In the genomic region with DNA sequence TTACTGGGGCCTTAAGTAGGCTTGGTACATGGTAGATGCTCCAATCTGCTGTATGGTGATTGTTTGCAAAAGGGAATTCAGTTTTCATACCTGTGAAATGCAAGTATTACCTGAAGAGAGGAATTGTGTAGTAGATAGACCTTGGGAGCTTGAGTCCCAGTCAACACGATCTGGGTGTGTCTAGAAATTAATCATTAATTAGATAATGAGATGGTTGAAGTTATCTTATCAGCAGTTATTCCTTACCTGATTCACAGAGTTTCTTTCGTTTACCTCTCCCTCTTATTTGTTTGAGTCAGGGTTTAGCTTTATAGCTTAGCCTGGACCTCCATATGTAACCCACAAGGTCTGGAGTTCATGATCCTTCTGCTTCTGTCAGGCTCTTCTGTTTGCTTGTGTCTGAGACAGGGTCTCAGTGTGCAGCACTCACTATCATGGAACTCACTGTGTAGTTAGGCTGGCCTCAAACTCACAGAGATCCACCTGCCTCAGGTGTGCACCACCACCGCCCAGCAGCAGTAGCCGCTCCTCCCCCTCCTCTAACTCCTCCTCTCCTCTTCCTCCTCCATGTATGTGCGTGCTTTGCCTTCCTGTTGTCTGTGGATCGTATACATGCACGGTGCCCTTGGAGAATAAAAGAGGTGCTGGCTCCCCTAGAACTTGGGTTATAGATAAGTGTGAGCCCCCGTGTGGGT, we compare ENCODE assay signal across 19 mouse cellular contexts. TPM values are rescaled to one million over a fixed set of nuclear protein-coding genes. Genes with fewer than 3 reads are reported as not detected.
DNase-seq lines count a peak whose midpoint lies in the region; ATAC-seq and TF ChIP-seq lines count a peak whose summit lies in the region.
"Had no signal": no experiment of that assay in that cellular context is flagged by ENCODE, and none has a peak within 500 bp of the region (broad histone marks: within the 10 kb centered on the region; RNA-seq: fewer than 3 reads in every experiment).

No protein-coding gene starts in this region.

- H3K27ac ChIP-seq in intestine, embryonic 14.5 days (ENCODE audit: low read depth) = peak overlapping the region; percentile 51
- peak overlapping the region; percentile 78 for H3K27ac ChIP-seq in intestine, embryonic 15.5 days
- H3K27ac ChIP-seq in small intestine, adult 2 months (ENCODE audit: insufficient read depth, low read depth, low read length) = peak overlapping the region; percentile 96
- no peak overlapping the region for H3K27ac ChIP-seq in stomach, postnatal 0 days (replicated peaks)
- H3K27ac ChIP-seq: embryonic facial prominence, embryonic 15.5 days; forebrain, embryonic 10.5 days; hindbrain, embryonic 10.5 days; hindbrain, embryonic 14.5 days had no signal

- H3K27me3 ChIP-seq in intestine, embryonic 14.5 days (replicated peaks; ENCODE audit: control insufficient read depth, insufficient read depth, low read length) = no peaks in the 10 kb centered on the region
- H3K27me3 ChIP-seq in intestine, embryonic 15.5 days (replicated peaks) = no peaks in the 10 kb centered on the region
- H3K27me3 ChIP-seq in small intestine, adult 2 months (ENCODE audit: control insufficient read depth, insufficient read depth, low read length) = no peaks in the 10 kb centered on the region
- no peaks in the 10 kb centered on the region for H3K27me3 ChIP-seq in stomach, postnatal 0 days (ENCODE audit: control insufficient read depth, insufficient read depth, low read length)
- H3K27me3 ChIP-seq: embryonic facial prominence, embryonic 15.5 days; heart, embryonic 12.5 days had no signal

- H3K4me1 ChIP-seq in intestine, embryonic 14.5 days (replicated peaks; ENCODE audit: control insufficient read depth, insufficient read depth, low read length) = no peaks in the 10 kb centered on the region
- H3K4me1 ChIP-seq in intestine, embryonic 15.5 days (replicated peaks) = no peaks in the 10 kb centered on the region
- peaks cover 11% of the 10 kb centered on the region for H3K4me1 ChIP-seq in small intestine, adult 2 months (ENCODE audit: control insufficient read depth, insufficient read depth, insufficient read length, low read length)
- no peaks in the 10 kb centered on the region for H3K4me1 ChIP-seq in stomach, postnatal 0 days (replicated peaks; ENCODE audit: control insufficient read depth, insufficient read depth)
- H3K4me1 ChIP-seq: embryonic facial prominence, embryonic 15.5 days; forebrain, embryonic 10.5 days; hindbrain, embryonic 10.5 days had no signal

- TF ChIP-seq CTCF in small intestine, adult 2 months (IDR thresholded peaks at IDR 0.05; ENCODE audit: extremely low read depth, insufficient read length, insufficient replicate concordance, low read depth, low read length) = no peak
- TF ChIP-seq CTCF in stomach, postnatal 0 days (IDR thresholded peaks at IDR 0.05; ENCODE audit: low read depth) = no peak

- no peak overlapping the region for H3K4me3 ChIP-seq in intestine, embryonic 14.5 days (ENCODE audit: low read depth, low read length)
- no peak overlapping the region for H3K4me3 ChIP-seq in intestine, embryonic 15.5 days (replicated peaks)
- no peak overlapping the region; the same call in 1 of the 2 replicates for H3K4me3 ChIP-seq in small intestine, adult 2 months (ENCODE audit: low read depth, low read length)
- H3K4me3 ChIP-seq in stomach, postnatal 0 days (ENCODE audit: low read depth, low read length) = no peak overlapping the region
- H3K4me3 ChIP-seq: embryonic facial prominence, embryonic 15.5 days; erythroblast, embryonic 14.5 days; forebrain, embryonic 10.5 days; heart, embryonic 12.5 days; hindbrain, embryonic 10.5 days had no signal

- no peak for DNase-seq in intestine, embryonic 14.5 days (ENCODE audit: low spot score)
- no peak for DNase-seq in stomach, postnatal 0 days (ENCODE audit: low spot score)
- DNase-seq in gastrocnemius, postnatal 25 days = no peak
- DNase-seq: adrenal gland, adult 8-10 months; adrenal gland, postnatal 36 days; cerebellum, adult 8-10 months; cerebellum, postnatal 14 days; embryo, embryonic 11 days; gastrocnemius, postnatal 10 days had no signal

- TF ChIP-seq EP300 in stomach, postnatal 0 days (optimal IDR thresholded peaks at IDR 0.05) = no peak

- ATAC-seq in intestine, embryonic 14.5 days (replicated peaks; ENCODE audit: low FRiP score, low TSS enrichment, low read depth) = peak; percentile 85
- ATAC-seq in intestine, embryonic 15.5 days = peak; percentile 92
- peak; percentile 43 for ATAC-seq in stomach, postnatal 0 days (ENCODE audit: low FRiP score, low TSS enrichment)
- no peak for ATAC-seq in megakaryocyte progenitor cell, adult 5-6 weeks (replicated peaks; ENCODE audit: poor library complexity)
- ATAC-seq: forebrain, embryonic 16.5 days had no signal

- H3K36me3 ChIP-seq in intestine, embryonic 14.5 days (ENCODE audit: control insufficient read depth, insufficient read depth, low read length) = peaks cover 66% of the 10 kb centered on the region
- H3K36me3 ChIP-seq in intestine, embryonic 15.5 days = peaks cover 29% of the 10 kb centered on the region
- H3K36me3 ChIP-seq in small intestine, adult 2 months (ENCODE audit: control insufficient read depth, insufficient read depth, low read length) = peaks cover 36% of the 10 kb centered on the region
- peaks cover 25% of the 10 kb centered on the region for H3K36me3 ChIP-seq in stomach, postnatal 0 days (ENCODE audit: control insufficient read depth, insufficient read depth, low read length)

- H3K9ac ChIP-seq in intestine, embryonic 14.5 days (ENCODE audit: low read length) = no peak overlapping the region
- no peak overlapping the region for H3K9ac ChIP-seq in intestine, embryonic 15.5 days
- H3K9ac ChIP-seq in stomach, postnatal 0 days (ENCODE audit: low read length) = no peak overlapping the region
- H3K9ac ChIP-seq: embryonic facial prominence, embryonic 15.5 days; heart, embryonic 12.5 days; hindbrain, embryonic 14.5 days had no signal

- no peak overlapping the region for H3K4me2 ChIP-seq in intestine, embryonic 14.5 days (ENCODE audit: low read length)
- H3K4me2 ChIP-seq in intestine, embryonic 15.5 days (replicated peaks) = 0 out of 2 replicates have a peak overlapping the region, but pooled peaks have one; percentile 3
- H3K4me2 ChIP-seq in stomach, postnatal 0 days (replicated peaks; ENCODE audit: low read depth) = no peak overlapping the region
- H3K4me2 ChIP-seq: embryonic facial prominence, embryonic 15.5 days; heart, embryonic 12.5 days; hindbrain, embryonic 14.5 days had no signal

- TF ChIP-seq POLR2A in small intestine, adult 2 months (IDR thresholded peaks at IDR 0.05; ENCODE audit: low read depth, low read length) = no peak

- no peaks in the 10 kb centered on the region for H3K9me3 ChIP-seq in intestine, embryonic 14.5 days (ENCODE audit: control insufficient read depth, low read length)
- H3K9me3 ChIP-seq in intestine, embryonic 15.5 days = no peaks in the 10 kb centered on the region
- no peaks in the 10 kb centered on the region for H3K9me3 ChIP-seq in stomach, postnatal 0 days (ENCODE audit: control insufficient read depth, low read length)
- H3K9me3 ChIP-seq: embryonic facial prominence, embryonic 15.5 days; forebrain, embryonic 10.5 days; hindbrain, embryonic 10.5 days had no signal

- 68% methylated on average over 8 of the region's 8 CpGs for WGBS in intestine, embryonic 14.5 days
- WGBS in intestine, embryonic 15.5 days = 73% methylated on average over 8 of the region's 8 CpGs
- WGBS in small intestine, adult 2 months = 33% methylated on average over 8 of the region's 8 CpGs
- WGBS in stomach, postnatal 0 days = 80% methylated on average over 8 of the region's 8 CpGs

RNA-seq across cellular contexts. Expression of a gene that starts 58.6 kb away (rescaled TPM):
- polyA plus RNA-seq in intestine, embryonic 14.5 days (2014; fragmentation: Nextera tagmentation; extraction: Ambion mirVana) = 46.3 and 52.7 TPM in 2 replicates
- polyA plus RNA-seq in intestine, embryonic 15.5 days (2015; fragmentation: Nextera tagmentation; extraction: Ambion mirVana) = 61.9 and 66.9 TPM in 2 replicates
- 7.9 and 9.0 TPM in 2 replicates for polyA plus RNA-seq in small intestine, adult 2 months (2012; rRNA removed)
- 25.5 and 26.6 TPM in 2 replicates for polyA plus RNA-seq in stomach, postnatal 0 days (2015; fragmentation: Nextera tagmentation; extraction: Ambion mirVana)
- total RNA-seq in gastrocnemius, postnatal 25 days (2021) = 10 to 100 TPM; 33.4 to 38.5 TPM
- total RNA-seq in megakaryocyte progenitor cell, adult 5-6 weeks (2015) = 48.1 and 63.6 TPM in 2 replicates
- total RNA-seq in megakaryocyte progenitor cell, adult 5-6 weeks (2017) = 42.8 and 46.3 TPM in 2 replicates
